Mouse (Mus musculus) spleen, adult 2 months (tissue): ENCODE measurements around the gene Ttyh1. TPM values are rescaled to one million over a fixed set of nuclear protein-coding genes. Genes with fewer than 3 reads are reported as not detected.

Experiments
- DNase-seq, 2 experiments: peaks; one replicate each; pipeline versions ENCODE4 v3.0.0 to v3.0.0-alpha.2; 2012 to 2021; ENCODE audit warnings: low spot score in 2 of 2, low read depth in 1 of 2
- H3K27ac ChIP-seq: fragments of 200-500 bp; 2 replicates; pipeline ENCODE4 v1.5.1; 2012; ENCODE audit warnings: low read length, inconsistent platforms; ENCODE audit not compliant: insufficient read depth
- H3K27me3 ChIP-seq: fragments of 200-500 bp; 2 replicates; pipeline ENCODE4 v1.6.1; 2012; ENCODE audit warnings: mild to moderate bottlenecking, moderate library complexity, low read length, inconsistent platforms; ENCODE audit not compliant: control insufficient read depth, insufficient read depth
- H3K36me3 ChIP-seq: fragments of 200-500 bp; 2 replicates; pipeline ENCODE4 v1.6.1; 2012; ENCODE audit warnings: mild to moderate bottlenecking, low read length, inconsistent platforms; ENCODE audit not compliant: control insufficient read depth, insufficient read depth
- H3K4me1 ChIP-seq: fragments of 200-500 bp; 2 replicates; pipeline ENCODE4 v1.6.1; 2011; ENCODE audit warnings: inconsistent platforms; ENCODE audit not compliant: control insufficient read depth, insufficient read depth, insufficient read length
- H3K4me3 ChIP-seq: fragments of 200-500 bp; 2 replicates; pipeline ENCODE4 v1.5.1; 2011; ENCODE audit warnings: mild to moderate bottlenecking, inconsistent platforms; ENCODE audit not compliant: insufficient read depth, insufficient read length; ENCODE audit errors: extremely low read depth
- CTCF ChIP-seq: fragments of 200-500 bp; IDR thresholded peaks from 2 replicates; pipeline ENCODE4 v1.5.1; 2011; ENCODE audit warnings: mild to moderate bottlenecking, inconsistent platforms; ENCODE audit not compliant: insufficient read depth, insufficient read length, insufficient replicate concordance; ENCODE audit errors: extremely low read depth
- POLR2A ChIP-seq: fragments of 200-500 bp; IDR thresholded peaks from 2 replicates; pipeline ENCODE4 v1.6.1; 2011; ENCODE audit warnings: low read depth, low read length, inconsistent platforms
- WGBS: fragments of 180-500 bp; shearing (Covaris S2); methylation state at CpG from one replicate; pipeline ENCODE4 v1.1.7; 2018; 5-methylcytosine and 5-hydroxymethylcytosine counted together
- polyA plus RNA-seq: library from polyadenylated mRNA; depleted of rRNA; stranded (reverse); fragments of >200 nt; gene quantifications from 2 replicates; pipeline ENCODE4 v1.2.3, GENCODE M21; 2012

The Ttyh1 gene
- polyA plus RNA-seq, 1 experiment: 5.2 TPM

DNA sequence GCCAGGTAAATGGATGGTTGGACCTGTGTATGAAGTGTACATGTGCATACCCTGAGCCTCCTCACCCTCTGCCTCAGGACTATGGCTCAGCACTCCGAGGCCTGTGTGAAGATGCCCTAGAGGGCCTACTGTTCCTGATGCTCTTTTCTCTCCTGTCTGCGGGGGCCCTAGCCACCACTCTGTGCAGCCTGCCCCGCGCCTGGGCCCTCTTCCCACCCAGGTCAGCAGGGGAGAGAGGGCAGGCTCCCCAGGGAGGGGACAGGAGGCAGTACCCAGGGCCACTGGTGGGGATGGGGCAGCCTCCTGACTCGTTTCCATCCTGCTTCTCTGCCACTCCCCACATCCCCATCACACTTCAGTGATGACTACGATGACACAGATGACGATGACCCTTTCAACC is 13.8 kb downstream of the Ttyh1 start:
- H3K4me1 ChIP-seq: peaks cover 3% of the 10 kb centered on the region; the same call in 1 of the 2 replicates
- WGBS: 88% methylated on average over 7 of the region's 7 CpGs
- TF ChIP-seq POLR2A: no peak
- TF ChIP-seq CTCF: no peak
- no peak for DNase-seq
- H3K27me3 ChIP-seq: no peaks in the 10 kb centered on the region
- no peaks in the 10 kb centered on the region for H3K36me3 ChIP-seq
- no peak overlapping the region for H3K4me3 ChIP-seq
- H3K27ac ChIP-seq: no peak overlapping the region

DNA sequence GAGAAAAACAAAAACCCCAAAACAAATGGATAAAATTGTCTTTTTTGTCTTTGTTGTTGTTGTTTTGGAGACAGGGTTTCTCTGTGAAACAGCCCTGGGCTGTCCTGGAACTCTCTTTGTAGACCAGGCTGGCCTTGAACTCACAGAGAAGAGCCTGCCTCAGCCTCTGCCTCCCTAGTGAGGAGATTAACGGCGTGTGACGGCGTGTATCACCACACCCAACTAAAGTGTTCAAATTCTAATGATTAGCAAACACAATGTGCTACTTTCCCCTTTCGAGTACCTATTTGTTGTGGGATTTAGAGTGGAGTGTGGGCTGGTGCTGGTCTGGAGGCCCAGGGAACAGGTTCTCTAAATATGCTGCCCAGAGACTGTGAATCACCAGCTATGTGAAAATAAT is 15.7 kb downstream of the Ttyh1 start:
- no peak overlapping the region for H3K27ac ChIP-seq
- no peak overlapping the region for H3K4me3 ChIP-seq
- WGBS: 96% methylated on average over 5 of the region's 5 CpGs
- H3K27me3 ChIP-seq: no peaks in the 10 kb centered on the region
- peaks cover 10% of the 10 kb centered on the region for H3K36me3 ChIP-seq
- H3K4me1 ChIP-seq: peaks cover 3% of the 10 kb centered on the region; the same call in 1 of the 2 replicates
- TF ChIP-seq POLR2A (no peak), CTCF (no peak)
- DNase-seq: no peak

- Histone ChIP-seq H3K4me1 (peaks cover 3% of the 10 kb centered on the region; the same call in 1 of the 2 replicates), H3K27me3 (no peaks in the 10 kb centered on the region), H3K36me3 (peaks cover 16% of the 10 kb centered on the region), H3K27ac (peak overlapping the region; percentile 39; the same call in 1 of the 2 replicates), H3K4me3 (peak overlapping the region; percentile 55)
- TF ChIP-seq POLR2A: no peak
- TF ChIP-seq CTCF: no peak
- DNase-seq: no peak
- 2% methylated on average over 16 of the region's 16 CpGs for WGBS
Measured at GRCm38 (mm10) chr7:4136404-4136770, 17.2 kb downstream of the Ttyh1 start.

GRCm38 (mm10) chr7:4136771-4137531 is 17.7 kb downstream of the Ttyh1 start, which contains the start of gene Leng8:
Gene Leng8 (plus strand): TSS chr7:4137039.
- Histone ChIP-seq H3K27me3 (no peaks in the 10 kb centered on the region), H3K36me3 (peaks cover 22% of the 10 kb centered on the region), H3K4me3 (peak within 1 kb of the TSS; percentile 89), H3K27ac (peak within 1 kb of the TSS; percentile 98), H3K4me1 (peaks cover 3% of the 10 kb centered on the region; the same call in 1 of the 2 replicates)
- WGBS: under 1% methylated on average over 69 of the region's 78 CpGs
- peak; percentile 99 for DNase-seq
- TF ChIP-seq CTCF (no peak), POLR2A (peak; percentile 95)

DNA sequence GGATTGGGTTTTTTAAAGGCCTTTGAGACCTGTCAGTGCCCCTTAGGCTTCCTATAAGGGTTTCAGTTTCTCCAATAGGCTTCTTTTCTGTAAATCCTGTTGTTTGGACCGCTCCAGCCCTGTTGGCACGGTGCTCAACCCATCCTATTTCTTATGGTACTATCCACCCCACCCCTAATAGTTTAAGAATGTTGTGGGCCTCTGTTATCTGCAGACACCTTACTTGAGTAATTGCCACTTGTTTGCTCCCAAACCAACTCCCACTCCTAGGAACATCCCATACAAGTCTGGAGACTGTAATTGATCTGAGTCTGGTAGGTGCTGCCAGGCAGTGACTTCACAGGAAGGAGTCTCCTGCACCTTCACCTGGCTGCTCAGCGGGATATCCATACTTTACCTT is 18.5 kb downstream of the Ttyh1 start:
- DNase-seq: no peak
- WGBS: 58% methylated on average over 3 of the region's 3 CpGs
- peak overlapping the region; percentile 89 for H3K4me3 ChIP-seq
- no peaks in the 10 kb centered on the region for H3K27me3 ChIP-seq
- H3K27ac ChIP-seq: no peak overlapping the region
- peaks cover 3% of the 10 kb centered on the region; the same call in 1 of the 2 replicates for H3K4me1 ChIP-seq
- no peak for TF ChIP-seq CTCF
- H3K36me3 ChIP-seq: peaks cover 29% of the 10 kb centered on the region

DNA sequence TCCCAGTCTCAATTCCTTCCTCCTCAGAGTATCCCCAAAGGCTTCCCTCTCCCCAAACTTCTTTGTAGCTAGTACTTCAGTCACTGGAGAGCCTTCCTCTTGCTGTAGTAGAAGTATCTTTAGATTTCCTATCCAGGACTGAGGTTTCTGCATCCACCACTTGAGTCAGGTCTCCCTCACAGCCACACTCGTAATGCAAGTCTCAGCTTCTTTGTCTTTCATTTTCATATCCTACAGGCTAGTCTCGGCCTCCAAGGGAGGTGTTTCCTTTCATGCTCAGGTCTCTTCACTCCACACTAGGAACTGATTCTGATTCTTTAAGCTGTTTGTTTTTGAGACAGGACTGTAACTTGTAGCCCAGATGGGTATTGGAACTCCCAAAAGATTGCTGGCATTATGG is 19.0 kb downstream of the Ttyh1 start:
- Histone ChIP-seq H3K27me3 (no peaks in the 10 kb centered on the region), H3K27ac (no peak overlapping the region), H3K4me3 (no peak overlapping the region), H3K4me1 (peaks cover 3% of the 10 kb centered on the region; the same call in 1 of the 2 replicates), H3K36me3 (peaks cover 33% of the 10 kb centered on the region)
- WGBS: 75% methylated on average over 2 of the region's 2 CpGs
- no peak for TF ChIP-seq POLR2A
- no peak for TF ChIP-seq CTCF
- no peak for DNase-seq

GRCm38 (mm10) chr7:4138671-4139070 is 19.5 kb downstream of the Ttyh1 start:
- no peak for DNase-seq
- WGBS: 91% methylated on average over 7 of the region's 7 CpGs

More at GRCm38 (mm10) chr7:4138671-4139070, 19.5 kb downstream of the Ttyh1 start:
- H3K27ac ChIP-seq: no peak overlapping the region
- H3K36me3 ChIP-seq: peaks cover 38% of the 10 kb centered on the region
- no peak overlapping the region for H3K4me3 ChIP-seq
- H3K27me3 ChIP-seq: no peaks in the 10 kb centered on the region
- TF ChIP-seq POLR2A (no peak), CTCF (no peak)
- H3K4me1 ChIP-seq: peaks cover 3% of the 10 kb centered on the region; the same call in 1 of the 2 replicates
